Mouse (Mus musculus): Measurements from ENCODE around the gene Gm4981. TPM values are rescaled to one million over a fixed set of nuclear protein-coding genes. Genes with fewer than 3 reads are reported as not detected.

The Gm4981 gene
- polyA plus RNA-seq, 1 experiment, result not detected

DNA sequence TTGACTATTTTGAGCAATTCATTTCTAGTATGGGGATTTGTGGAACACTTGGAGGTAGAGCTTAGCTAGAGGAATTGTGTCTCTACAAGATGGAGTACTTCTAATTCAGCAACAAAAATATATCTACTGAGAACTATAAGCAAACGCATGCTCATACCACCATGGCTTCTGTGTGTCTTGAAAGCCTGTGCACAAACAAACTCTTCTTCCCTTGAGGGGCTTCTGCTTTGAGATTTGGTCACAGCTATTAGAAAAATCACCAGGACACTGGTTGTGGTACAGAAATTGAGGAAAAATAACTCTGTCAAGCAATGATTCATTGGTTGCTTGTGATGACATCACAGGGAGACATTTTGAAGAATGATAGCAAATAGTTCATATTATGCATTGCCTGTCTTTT lies 21.1 kb downstream of the Gm4981 start:
- H3K27me3 ChIP-seq (ENCODE audit: control insufficient read depth, insufficient read depth, low read length), result no peaks in the 10 kb centered on the region
- WGBS, result 92% methylated on average over 1 of the region's 1 CpGs
- no peak overlapping the region for H3K27ac ChIP-seq (ENCODE audit: control insufficient read depth, insufficient read depth, low read length)
- TF ChIP-seq CTCF (IDR thresholded peaks at IDR 0.05; ENCODE audit: borderline replicate concordance, control insufficient read depth, extremely low read depth, insufficient read depth, low read length, poor library complexity) (no peak), POLR2A (IDR thresholded peaks at IDR 0.05; ENCODE audit: control insufficient read depth, extremely low read depth, insufficient read depth, low read length, poor library complexity) (no peak)
- H3K4me1 ChIP-seq (replicated peaks; ENCODE audit: control insufficient read depth, insufficient read depth, low read length), result no peaks in the 10 kb centered on the region
- no peak overlapping the region for H3K4me3 ChIP-seq (ENCODE audit: control insufficient read depth, insufficient read depth, low read length)
- H3K36me3 ChIP-seq (ENCODE audit: control insufficient read depth, insufficient read depth, low read length), result no peaks in the 10 kb centered on the region
- DNase-seq, result no peak

DNA sequence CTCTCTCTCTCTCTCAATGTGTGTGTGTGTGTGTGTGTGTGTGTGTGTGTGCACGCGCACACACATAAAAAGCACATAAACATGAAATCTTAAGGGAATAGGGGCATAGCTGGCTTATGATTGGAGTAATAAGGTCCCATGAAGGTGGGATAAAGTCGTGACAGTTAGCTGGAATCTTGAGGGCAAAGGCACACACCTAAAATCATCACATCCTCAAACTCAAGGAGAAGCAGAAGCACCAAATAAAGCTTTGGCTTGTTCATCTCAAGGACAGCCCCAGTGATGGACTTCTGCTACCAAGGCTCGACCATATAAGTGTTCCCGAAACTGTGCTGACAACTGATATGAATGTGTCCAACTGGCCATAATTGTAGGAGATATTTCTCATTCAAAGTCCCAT lies 21.6 kb downstream of the Gm4981 start:
- no peak for TF ChIP-seq CTCF (IDR thresholded peaks at IDR 0.05; ENCODE audit: borderline replicate concordance, control insufficient read depth, extremely low read depth, insufficient read depth, low read length, poor library complexity)
- no peak for TF ChIP-seq POLR2A (IDR thresholded peaks at IDR 0.05; ENCODE audit: control insufficient read depth, extremely low read depth, insufficient read depth, low read length, poor library complexity)
- DNase-seq, result no peak
- H3K36me3 ChIP-seq (ENCODE audit: control insufficient read depth, insufficient read depth, low read length), result no peaks in the 10 kb centered on the region
- no peaks in the 10 kb centered on the region for H3K4me1 ChIP-seq (replicated peaks; ENCODE audit: control insufficient read depth, insufficient read depth, low read length)
- no peaks in the 10 kb centered on the region for H3K27me3 ChIP-seq (ENCODE audit: control insufficient read depth, insufficient read depth, low read length)
- H3K4me3 ChIP-seq (ENCODE audit: control insufficient read depth, insufficient read depth, low read length), result no peak overlapping the region
- 83% methylated on average over 5 of the region's 5 CpGs for WGBS
- no peak overlapping the region for H3K27ac ChIP-seq (ENCODE audit: control insufficient read depth, insufficient read depth, low read length)

DNA sequence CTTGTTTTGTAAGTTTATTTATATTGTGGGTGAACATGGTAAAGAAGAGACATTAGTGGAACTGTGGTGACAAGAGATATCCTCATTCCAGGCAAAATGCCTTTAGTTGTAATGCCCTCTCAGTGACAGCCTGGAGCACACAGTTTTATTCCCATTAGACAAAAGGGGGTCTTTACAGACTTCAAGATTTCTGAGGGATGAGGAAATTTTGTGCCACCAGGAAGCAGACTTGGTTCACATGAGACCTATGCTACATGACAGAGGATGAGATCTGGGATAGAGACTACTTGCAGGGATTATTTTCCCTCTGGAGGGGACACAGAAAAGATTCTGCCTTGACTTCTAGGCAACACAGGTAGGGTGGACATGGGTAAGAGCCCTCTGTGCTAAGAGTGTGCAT lies 22.0 kb downstream of the Gm4981 start:
- no peak for DNase-seq
- H3K4me3 ChIP-seq (ENCODE audit: control insufficient read depth, insufficient read depth, low read length), result no peak overlapping the region
- H3K36me3 ChIP-seq (ENCODE audit: control insufficient read depth, insufficient read depth, low read length), result no peaks in the 10 kb centered on the region
- H3K27ac ChIP-seq (ENCODE audit: control insufficient read depth, insufficient read depth, low read length), result no peak overlapping the region
- TF ChIP-seq CTCF (IDR thresholded peaks at IDR 0.05; ENCODE audit: borderline replicate concordance, control insufficient read depth, extremely low read depth, insufficient read depth, low read length, poor library complexity) (no peak), POLR2A (IDR thresholded peaks at IDR 0.05; ENCODE audit: control insufficient read depth, extremely low read depth, insufficient read depth, low read length, poor library complexity) (no peak)
- H3K27me3 ChIP-seq (ENCODE audit: control insufficient read depth, insufficient read depth, low read length), result no peaks in the 10 kb centered on the region
- H3K4me1 ChIP-seq (replicated peaks; ENCODE audit: control insufficient read depth, insufficient read depth, low read length), result no peaks in the 10 kb centered on the region

DNA sequence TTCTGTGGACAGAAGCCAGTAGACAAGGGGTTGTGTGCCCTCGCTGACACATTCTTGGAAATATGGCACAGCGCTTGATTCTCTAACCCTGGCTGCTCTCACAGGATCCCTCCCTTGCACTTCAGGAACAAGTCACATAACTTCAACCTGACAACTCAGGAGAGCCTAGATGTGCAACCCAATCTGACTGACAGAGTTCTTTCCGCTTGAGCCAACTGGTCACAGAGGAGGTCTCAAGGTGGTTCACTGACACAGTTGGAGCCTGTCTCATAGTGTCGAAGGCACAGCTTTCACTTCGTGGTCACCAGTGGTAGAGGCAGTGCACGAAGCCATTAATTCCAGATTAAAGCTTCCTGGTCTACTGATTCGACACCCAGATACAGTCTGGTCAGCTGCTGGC lies 24.3 kb downstream of the Gm4981 start:
- Histone ChIP-seq H3K27ac (ENCODE audit: control insufficient read depth, insufficient read depth, low read length) (no peak overlapping the region), H3K4me3 (ENCODE audit: control insufficient read depth, insufficient read depth, low read length) (no peak overlapping the region), H3K4me1 (replicated peaks; ENCODE audit: control insufficient read depth, insufficient read depth, low read length) (no peaks in the 10 kb centered on the region), H3K27me3 (ENCODE audit: control insufficient read depth, insufficient read depth, low read length) (no peaks in the 10 kb centered on the region), H3K36me3 (ENCODE audit: control insufficient read depth, insufficient read depth, low read length) (no peaks in the 10 kb centered on the region)
- WGBS, result 81% methylated on average over 7 of the region's 7 CpGs
- DNase-seq, result no peak
- no peak for TF ChIP-seq POLR2A (IDR thresholded peaks at IDR 0.05; ENCODE audit: control insufficient read depth, extremely low read depth, insufficient read depth, low read length, poor library complexity)
- no peak for TF ChIP-seq CTCF (IDR thresholded peaks at IDR 0.05; ENCODE audit: borderline replicate concordance, control insufficient read depth, extremely low read depth, insufficient read depth, low read length, poor library complexity)

DNA sequence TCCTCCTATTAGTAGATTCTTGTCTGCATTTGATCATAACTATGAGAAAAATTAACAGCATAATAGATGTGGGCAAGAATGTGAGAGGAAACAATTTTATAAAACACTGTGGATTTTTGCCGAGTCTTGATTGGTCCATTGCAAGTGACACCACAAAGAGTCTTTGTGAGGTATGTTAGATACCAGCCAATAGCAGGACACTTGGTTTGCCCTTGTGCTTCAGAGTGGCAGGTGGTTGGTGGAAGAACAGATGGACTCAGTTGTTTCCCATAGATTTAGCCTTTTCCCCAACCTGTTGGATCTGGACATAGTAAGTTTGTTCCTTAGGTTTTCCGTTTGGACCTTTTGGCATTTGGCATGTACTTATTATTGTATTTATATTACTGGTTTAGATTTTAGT lies 25.3 kb downstream of the Gm4981 start:
- Histone ChIP-seq H3K27me3 (ENCODE audit: control insufficient read depth, insufficient read depth, low read length) (no peaks in the 10 kb centered on the region), H3K4me3 (ENCODE audit: control insufficient read depth, insufficient read depth, low read length) (no peak overlapping the region), H3K4me1 (replicated peaks; ENCODE audit: control insufficient read depth, insufficient read depth, low read length) (no peaks in the 10 kb centered on the region), H3K36me3 (ENCODE audit: control insufficient read depth, insufficient read depth, low read length) (no peaks in the 10 kb centered on the region), H3K27ac (ENCODE audit: control insufficient read depth, insufficient read depth, low read length) (no peak overlapping the region)
- TF ChIP-seq CTCF (IDR thresholded peaks at IDR 0.05; ENCODE audit: borderline replicate concordance, control insufficient read depth, extremely low read depth, insufficient read depth, low read length, poor library complexity), result no peak
- TF ChIP-seq POLR2A (IDR thresholded peaks at IDR 0.05; ENCODE audit: control insufficient read depth, extremely low read depth, insufficient read depth, low read length, poor library complexity), result no peak
- 91% methylated on average over 2 of the region's 2 CpGs for WGBS
- DNase-seq, result no peak

DNA sequence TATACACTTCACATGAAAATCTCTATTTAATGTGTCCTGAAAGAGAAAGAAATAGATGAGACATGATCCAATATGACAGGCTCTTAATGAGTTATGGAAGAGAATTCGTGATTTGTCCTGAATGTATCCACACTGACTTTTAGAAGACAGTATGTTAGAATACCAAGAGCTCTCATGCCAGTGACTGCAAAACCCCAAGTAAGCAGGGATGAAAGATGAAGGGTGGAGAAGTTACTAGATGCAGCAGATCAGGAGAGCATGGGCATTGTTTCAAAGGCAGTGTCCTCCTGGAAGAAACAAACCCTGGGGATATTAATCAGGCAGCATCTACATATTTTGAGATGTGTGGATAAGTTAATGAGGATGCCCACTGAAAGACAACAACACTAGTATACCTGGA lies 26.0 kb downstream of the Gm4981 start:
- Histone ChIP-seq H3K36me3 (ENCODE audit: control insufficient read depth, insufficient read depth, low read length) (no peaks in the 10 kb centered on the region), H3K27ac (ENCODE audit: control insufficient read depth, insufficient read depth, low read length) (no peak overlapping the region), H3K4me1 (replicated peaks; ENCODE audit: control insufficient read depth, insufficient read depth, low read length) (no peaks in the 10 kb centered on the region), H3K4me3 (ENCODE audit: control insufficient read depth, insufficient read depth, low read length) (no peak overlapping the region), H3K27me3 (ENCODE audit: control insufficient read depth, insufficient read depth, low read length) (no peaks in the 10 kb centered on the region)
- no peak for DNase-seq
- TF ChIP-seq POLR2A (IDR thresholded peaks at IDR 0.05; ENCODE audit: control insufficient read depth, extremely low read depth, insufficient read depth, low read length, poor library complexity) (no peak), CTCF (IDR thresholded peaks at IDR 0.05; ENCODE audit: borderline replicate concordance, control insufficient read depth, extremely low read depth, insufficient read depth, low read length, poor library complexity) (no peak)
- WGBS, result 63% methylated on average over 1 of the region's 1 CpGs

DNA sequence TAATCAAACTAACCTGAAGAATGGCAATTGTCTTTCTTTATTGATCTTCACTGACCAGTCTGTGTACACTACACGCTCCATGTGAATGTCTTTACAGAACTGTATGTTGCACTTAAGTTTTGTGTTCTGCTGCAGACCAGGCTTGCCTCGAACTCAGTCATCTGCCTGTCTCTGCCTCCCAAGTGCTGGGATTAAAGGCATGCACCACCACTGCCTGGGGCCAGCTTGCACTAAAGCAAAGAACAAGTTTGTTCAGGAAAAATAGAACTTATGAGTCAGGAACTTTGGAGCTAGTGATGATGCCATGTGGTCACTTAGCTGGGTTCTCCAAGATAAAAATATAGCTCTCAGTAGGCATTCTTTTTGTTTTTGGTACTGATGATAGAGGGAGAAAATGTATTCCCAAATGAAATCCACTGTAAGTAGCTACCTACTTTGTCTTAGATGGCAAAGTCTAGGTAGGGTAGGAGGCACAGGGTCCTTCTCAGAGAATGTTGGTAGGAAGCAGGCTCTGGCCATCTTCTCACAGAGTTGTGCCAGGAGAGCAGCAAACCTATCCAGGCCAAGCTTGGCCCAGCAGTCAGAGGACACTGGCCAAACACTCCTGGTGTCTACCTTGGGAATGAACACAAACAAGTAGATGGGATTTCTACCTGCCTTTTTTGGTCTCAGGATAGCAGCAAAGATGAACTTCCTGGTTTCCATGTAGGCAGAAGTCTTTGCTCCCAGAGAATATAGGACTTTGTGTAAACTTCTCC lies 26.6 kb downstream of the Gm4981 start:
- H3K4me3 ChIP-seq (ENCODE audit: control insufficient read depth, insufficient read depth, low read length), result no peak overlapping the region
- no peaks in the 10 kb centered on the region for H3K4me1 ChIP-seq (replicated peaks; ENCODE audit: control insufficient read depth, insufficient read depth, low read length)
- no peak for DNase-seq
- no peak for TF ChIP-seq POLR2A (IDR thresholded peaks at IDR 0.05; ENCODE audit: control insufficient read depth, extremely low read depth, insufficient read depth, low read length, poor library complexity)
- TF ChIP-seq CTCF (IDR thresholded peaks at IDR 0.05; ENCODE audit: borderline replicate concordance, control insufficient read depth, extremely low read depth, insufficient read depth, low read length, poor library complexity), result no peak
- H3K27me3 ChIP-seq (ENCODE audit: control insufficient read depth, insufficient read depth, low read length), result no peaks in the 10 kb centered on the region
- no peaks in the 10 kb centered on the region for H3K36me3 ChIP-seq (ENCODE audit: control insufficient read depth, insufficient read depth, low read length)
- 72% methylated on average over 2 of the region's 2 CpGs for WGBS
- no peak overlapping the region for H3K27ac ChIP-seq (ENCODE audit: control insufficient read depth, insufficient read depth, low read length)
